Mouse (Mus musculus) liver (tissue): ENCODE measurements around the gene Galnt7.

Source experiments
- DNase-seq: peaks from one replicate; pipeline ENCODE4 v3.0.0-alpha.2; 2020; ENCODE audit warnings: mixed read lengths

The Galnt7 gene

GRCm38 (mm10) chr8:57652456-57653055 is at the start of gene Galnt7:
Gene Galnt7 (minus strand): TSS chr8:57653032.
- DNase-seq, result peak; percentile 74

- no peak for DNase-seq
Observed at GRCm38 (mm10) chr8:57688633-57689032, 35.8 kb upstream of the Galnt7 start.

GRCm38 (mm10) chr8:57685803-57686202 is 33.0 kb upstream of the Galnt7 start:
- no peak for DNase-seq

GRCm38 (mm10) chr8:57680044-57680443 is 27.2 kb upstream of the Galnt7 start:
- DNase-seq, result no peak

GRCm38 (mm10) chr8:57664121-57664520 is 11.3 kb upstream of the Galnt7 start:
- no peak for DNase-seq

- no peak for DNase-seq
Observed at GRCm38 (mm10) chr8:57660019-57660418, 7.2 kb upstream of the Galnt7 start.

GRCm38 (mm10) chr8:57656446-57656845 is 3.6 kb upstream of the Galnt7 start:
- DNase-seq, result no peak

GRCm38 (mm10) chr8:57654146-57654545 is 1.3 kb upstream of the Galnt7 start:
- DNase-seq, result no peak

GRCm38 (mm10) chr8:57653768-57654125 is 915 bp upstream of the Galnt7 start:
- DNase-seq, result no peak

- DNase-seq, result peak; percentile 55
Observed at GRCm38 (mm10) chr8:57653056-57653767, 380 bp upstream of the Galnt7 start.

- DNase-seq, result peak; percentile 73
Observed at GRCm38 (mm10) chr8:57651689-57652455, 960 bp downstream of the Galnt7 start.

- no peak for DNase-seq
Observed at GRCm38 (mm10) chr8:57651357-57651688, 1.5 kb downstream of the Galnt7 start.

GRCm38 (mm10) chr8:57650216-57650615 is 2.6 kb downstream of the Galnt7 start:
- DNase-seq, result no peak

GRCm38 (mm10) chr8:57647566-57647965 is 5.3 kb downstream of the Galnt7 start:
- DNase-seq, result no peak

GRCm38 (mm10) chr8:57644281-57644680 is 8.6 kb downstream of the Galnt7 start:
- DNase-seq, result no peak

GRCm38 (mm10) chr8:57642722-57643121 is 10.1 kb downstream of the Galnt7 start:
- DNase-seq, result no peak

- DNase-seq, result no peak
Observed at GRCm38 (mm10) chr8:57638925-57639324, 13.9 kb downstream of the Galnt7 start.

GRCm38 (mm10) chr8:57637599-57638280 is 15.1 kb downstream of the Galnt7 start:
- DNase-seq, result no peak

- no peak for DNase-seq
Observed at GRCm38 (mm10) chr8:57636698-57637097, 16.1 kb downstream of the Galnt7 start.

- DNase-seq, result no peak
Observed at GRCm38 (mm10) chr8:57636281-57636680, 16.6 kb downstream of the Galnt7 start.

- DNase-seq, result no peak
Observed at GRCm38 (mm10) chr8:57631780-57632179, 21.1 kb downstream of the Galnt7 start.

GRCm38 (mm10) chr8:57630148-57630547 is 22.7 kb downstream of the Galnt7 start:
- DNase-seq, result no peak
